Mouse (Mus musculus) embryonic stem cell, embryonic (primary cell): ENCODE data around the gene Cbr1.

Experiments used
- CTCF ChIA-PET, 4 experiments: fragments of 300-600 bp in 2 of 4; fragments of 350-600 bp in 2 of 4; sonication (Branson Sonifier 250); formaldehyde crosslinking; loops; one replicate each; lab custom pipeline; 2022; ENCODE audit warnings: inconsistent platforms in 2 of 4; lab: Charles Lee
- POLR2A ChIA-PET, 4 experiments: fragments of 300-600 bp in 2 of 4; fragments of 350-600 bp in 2 of 4; sonication (Branson Sonifier 250); formaldehyde crosslinking; loops; one replicate each; lab custom pipeline; 2022; ENCODE audit warnings: antibody characterized with exemption in 4 of 4, inconsistent platforms in 1 of 4; lab: Charles Lee

The Cbr1 gene

GRCm38 (mm10) chr16:93591450-93592430 is 13.9 kb upstream of the Cbr1 start:
- POLR2A ChIA-PET: interaction anchor here in 1 of 4 experiments (2.4 kb wide), 1 partner anchor 13 kb away, joined by 7 read pairs; the partner anchor contains the start of gene Setd4
- CTCF ChIA-PET: interaction anchor here in 1 of 4 experiments (0.6 kb wide), 1 partner anchor 299 kb away, joined by 3 read pairs; no protein-coding TSS in a partner anchor

GRCm38 (mm10) chr16:93592711-93593110 is 12.9 kb upstream of the Cbr1 start:
- ChIA-PET POLR2A (interaction anchor here in 3 of 4 experiments (0.7 to 2.4 kb wide), 4 partner anchors 11 to 513 kb away, joined by 3 to 7 read pairs (median 6); partner anchors contain the start of gene Setd4 (in 3 of the 3)), CTCF (interaction anchor here in 1 of 4 experiments (0.8 kb wide), 1 partner anchor 118 kb away, joined by 5 read pairs; no protein-coding TSS in a partner anchor)

- ChIA-PET CTCF (interaction anchor here in 1 of 4 experiments (0.8 kb wide), 1 partner anchor 117 kb away, joined by 5 read pairs; no protein-coding TSS in a partner anchor), POLR2A (interaction anchor here in 3 of 4 experiments (1.2 to 2.4 kb wide), 3 partner anchors 11 kb away, joined by 4 to 7 read pairs (median 7); partner anchors contain the start of gene Setd4 (in 3 of the 3))
Observed at GRCm38 (mm10) chr16:93593406-93593805, 12.2 kb upstream of the Cbr1 start.

GRCm38 (mm10) chr16:93594448-93594847 is 11.2 kb upstream of the Cbr1 start:
- ChIA-PET CTCF (no interaction called here), POLR2A (no interaction called here)

GRCm38 (mm10) chr16:93595766-93596165 is 9.9 kb upstream of the Cbr1 start:
- ChIA-PET CTCF (no interaction called here), POLR2A (interaction anchor here in 1 of 4 experiments (0.6 kb wide), 1 partner anchor 1785 kb away, joined by 3 read pairs; no protein-coding TSS in a partner anchor)

- CTCF ChIA-PET: no interaction called here
- POLR2A ChIA-PET: interaction anchor here in 2 of 4 experiments (0.6 to 0.9 kb wide), 2 partner anchors 12 to 585 kb away, joined by 3 to 5 read pairs; no protein-coding TSS in a partner anchor
Observed at GRCm38 (mm10) chr16:93596807-93597206, 8.8 kb upstream of the Cbr1 start.

GRCm38 (mm10) chr16:93597551-93597950 is 8.1 kb upstream of the Cbr1 start:
- CTCF ChIA-PET: no interaction called here
- POLR2A ChIA-PET: interaction anchor here in 2 of 4 experiments (0.6 to 0.9 kb wide), 2 partner anchors 17 to 585 kb away, joined by 3 to 5 read pairs; no protein-coding TSS in a partner anchor

GRCm38 (mm10) chr16:93599461-93599860 is 6.2 kb upstream of the Cbr1 start:
- POLR2A ChIA-PET: no interaction called here
- CTCF ChIA-PET: interaction anchor here in 1 of 4 experiments (0.6 kb wide), 1 partner anchor 68 kb away, joined by 3 read pairs; no protein-coding TSS in a partner anchor

- CTCF ChIA-PET: interaction anchor here (0.5 to 1.9 kb wide), 6 partner anchors 28 to 1038 kb away, joined by 3 to 5 read pairs (median 4); no protein-coding TSS in a partner anchor
Observed at GRCm38 (mm10) chr16:93603439-93604212, 2.0 kb upstream of the Cbr1 start, which contains the start of gene Setd4. Gene Setd4, minus strand, starts transcription at chr16:93604063.

GRCm38 (mm10) chr16:93604481-93604969 is 1.1 kb upstream of the Cbr1 start:
- POLR2A ChIA-PET: interaction anchor here in 3 of 4 experiments (0.5 to 3.1 kb wide), 22 partner anchors 11 to 1639 kb away, joined by 3 to 13 read pairs (median 5); partner anchors contain the start of genes Chaf1b (in 1 of the 3), Dop1b (in 1 of the 3) and Morc3 (in 1 of the 3)
- CTCF ChIA-PET: interaction anchor here (0.5 to 1.9 kb wide), 6 partner anchors 29 to 1039 kb away, joined by 3 to 5 read pairs (median 4); no protein-coding TSS in a partner anchor

More at GRCm38 (mm10) chr16:93603439-93604212, 2.0 kb upstream of the Cbr1 start, which contains the start of gene Setd4:
- POLR2A ChIA-PET: interaction anchor here in 3 of 4 experiments (0.8 to 3.1 kb wide), 21 partner anchors 10 to 280 kb away, joined by 3 to 13 read pairs (median 5); partner anchors contain the start of genes Chaf1b (in 1 of the 3), Dop1b (in 1 of the 3) and Morc3 (in 1 of the 3)

GRCm38 (mm10) chr16:93606146-93606545 is 493 bp downstream of the Cbr1 start:
- POLR2A ChIA-PET: interaction anchor here in 1 of 4 experiments (0.7 kb wide), 1 partner anchor 154 kb away, joined by 3 read pairs; no protein-coding TSS in a partner anchor
- CTCF ChIA-PET: interaction anchor here in 2 of 4 experiments (0.6 kb wide), 3 partner anchors 46 to 1154 kb away, joined by 3 to 4 read pairs (median 3); no protein-coding TSS in a partner anchor

GRCm38 (mm10) chr16:93607669-93608101 is 2.0 kb downstream of the Cbr1 start:
- POLR2A ChIA-PET: interaction anchor here in 2 of 4 experiments (0.6 to 1.5 kb wide), 2 partner anchors 188 to 1505 kb away, joined by 5 to 6 read pairs; no protein-coding TSS in a partner anchor

GRCm38 (mm10) chr16:93608731-93609130 is 3.1 kb downstream of the Cbr1 start:
- POLR2A ChIA-PET: interaction anchor here in 3 of 4 experiments (0.5 to 1.5 kb wide), 9 partner anchors 20 to 1550 kb away, joined by 3 to 6 read pairs (median 3); partner anchors contain the start of genes Gm49711 (in 1 of the 3), Morc3 (in 1 of the 3), Mrps6 (in 1 of the 3) and Slc5a3 (in 1 of the 3)

More at GRCm38 (mm10) chr16:93607669-93608101, 2.0 kb downstream of the Cbr1 start:
- CTCF ChIA-PET: interaction anchor here in 2 of 4 experiments (0.7 to 1.4 kb wide), 2 partner anchors 21 to 721 kb away, joined by 3 to 4 read pairs; no protein-coding TSS in a partner anchor

GRCm38 (mm10) chr16:93609796-93610195 is 4.1 kb downstream of the Cbr1 start:
- CTCF ChIA-PET: no interaction called here
- POLR2A ChIA-PET: interaction anchor here in 1 of 4 experiments (0.6 kb wide), 1 partner anchor 200 kb away, joined by 3 read pairs; no protein-coding TSS in a partner anchor

More at GRCm38 (mm10) chr16:93608731-93609130, 3.1 kb downstream of the Cbr1 start:
- CTCF ChIA-PET: interaction anchor here in 2 of 4 experiments (0.5 to 1.4 kb wide), 6 partner anchors 8 to 1304 kb away, joined by 3 to 4 read pairs (median 3); no protein-coding TSS in a partner anchor

- CTCF ChIA-PET: no interaction called here
- POLR2A ChIA-PET: no interaction called here
Observed at GRCm38 (mm10) chr16:93610961-93611360, 5.3 kb downstream of the Cbr1 start.

GRCm38 (mm10) chr16:93615118-93615870 is 9.6 kb downstream of the Cbr1 start:
- POLR2A ChIA-PET: no interaction called here
- CTCF ChIA-PET: interaction anchor here in 3 of 4 experiments (0.6 to 1.2 kb wide), 7 partner anchors 11 to 971 kb away, joined by 3 to 8 read pairs (median 4); no protein-coding TSS in a partner anchor
